Mouse (Mus musculus): ENCODE data around the gene Prickle2.

DNA sequence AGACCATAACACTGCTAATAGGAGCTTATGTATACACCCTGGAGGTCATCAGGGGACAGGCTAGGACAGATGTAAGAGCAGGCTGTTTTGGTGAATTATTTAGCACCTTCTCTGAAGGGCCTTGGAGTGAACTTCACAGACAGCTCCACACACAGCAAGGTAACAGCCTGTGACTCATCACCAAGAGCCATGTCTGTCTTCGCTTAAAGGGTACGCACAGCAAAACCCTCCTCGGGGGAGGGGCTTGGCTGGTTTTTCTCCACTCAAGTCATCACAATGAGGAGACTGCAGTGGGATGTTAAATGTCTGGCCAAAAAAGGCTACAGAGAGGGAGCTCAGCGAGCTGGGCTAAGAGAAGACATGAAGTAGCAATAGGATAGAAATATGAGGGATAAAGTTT lies 206.5 kb downstream of the Prickle2 start:
- TF ChIP-seq CTCF (IDR thresholded peaks at IDR 0.05; ENCODE audit: low read depth) (no peak), EP300 (IDR thresholded peaks at IDR 0.05; ENCODE audit: low read depth) (no peak)

Data from heart, postnatal 0 days (tissue).